Mouse (Mus musculus) 3T3-L1 (cell line): ENCODE data around the gene Duxf3.
"Not testable (repeated sequence)": the region's sequence is repeated elsewhere in the genome, so short reads cannot be mapped to it uniquely, and the experiment has no call there.

ENCODE experiments used
- DNase-seq: peaks from one replicate; pipeline ENCODE4 v3.0.0-alpha.2; 2015; ENCODE audit warnings: low read depth, low spot score

Duxf3 gene

DNA sequence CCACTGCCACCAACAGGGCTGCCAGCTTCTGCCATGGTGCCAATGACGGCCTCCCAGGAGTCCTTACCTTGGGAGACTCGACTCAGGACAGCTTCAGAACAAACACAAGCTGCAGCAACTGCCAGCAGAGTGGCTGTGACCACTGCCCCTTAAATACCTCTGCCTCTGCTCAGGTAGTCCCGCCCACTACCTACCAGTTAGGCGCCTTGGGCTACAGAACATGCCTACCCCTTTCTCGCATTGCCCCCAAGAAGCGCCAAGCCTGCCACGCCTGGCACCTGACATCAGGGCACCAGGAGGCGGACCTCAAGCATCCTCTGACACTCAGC, at the start of gene Duxf3:
TSS of gene Duxf3 (minus strand) at position 35 of the 329 bp plus-strand sequence.
- DNase-seq = not testable (repeated sequence)

DNA sequence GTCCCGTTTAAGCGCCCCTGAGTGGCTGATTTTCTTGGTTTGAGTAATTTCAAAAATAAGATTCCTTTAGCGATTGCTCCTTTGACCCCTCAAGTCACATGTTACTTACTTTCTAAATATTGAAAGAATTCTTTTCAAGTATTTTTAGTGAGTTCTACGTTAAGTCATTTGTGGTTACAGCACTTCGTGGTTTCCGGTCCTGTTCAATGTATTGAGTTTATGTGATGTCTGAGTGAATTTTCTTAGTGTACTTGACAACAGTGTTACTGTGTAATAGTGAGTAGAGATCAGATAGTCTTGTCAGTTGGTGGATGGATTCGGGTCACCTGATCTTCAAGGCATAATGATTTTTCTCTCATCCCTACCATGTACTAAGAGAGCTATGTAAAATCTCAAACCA, 49.8 kb upstream of the Duxf3 start:
- no peak for DNase-seq

DNA sequence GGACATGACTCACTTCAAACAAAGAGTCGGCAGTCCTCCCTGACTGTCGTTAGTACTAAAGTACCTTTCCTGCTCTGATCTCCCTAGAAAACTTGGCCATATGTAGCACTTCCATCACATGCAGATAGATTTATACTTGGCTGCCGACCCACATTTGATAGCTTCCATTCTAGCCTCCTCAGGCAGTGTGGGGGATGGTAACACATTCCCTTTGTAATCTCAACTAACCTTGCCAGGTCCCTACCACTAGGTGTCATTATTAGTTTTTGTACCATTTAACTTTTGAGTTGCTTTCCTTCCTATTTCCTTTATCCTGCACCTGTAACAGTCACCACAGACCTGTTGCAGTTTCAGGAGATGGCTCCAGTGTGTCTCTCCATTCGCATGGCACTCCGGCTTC, 26.0 kb upstream of the Duxf3 start:
- DNase-seq = peak; percentile 45

DNA sequence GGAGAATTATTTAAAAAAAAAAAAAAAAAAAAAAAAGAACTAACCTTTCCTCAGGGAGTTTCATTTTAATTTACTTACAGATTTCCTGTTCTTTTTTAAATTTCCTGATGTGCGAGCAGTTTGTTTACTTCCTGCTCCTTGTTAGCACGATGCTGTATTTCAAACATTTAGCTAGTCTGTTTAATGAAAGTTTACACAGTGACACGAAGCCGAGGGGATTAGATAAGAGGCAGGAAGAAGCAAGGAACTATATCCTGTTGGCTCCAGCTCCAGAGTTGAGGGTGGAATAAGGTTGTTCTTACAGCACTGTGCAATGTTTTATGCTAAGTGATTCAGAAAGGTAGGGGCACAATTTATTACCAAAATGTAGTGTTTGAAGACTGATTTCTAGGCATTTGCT, 23.5 kb upstream of the Duxf3 start:
- DNase-seq = peak; percentile 35

DNA sequence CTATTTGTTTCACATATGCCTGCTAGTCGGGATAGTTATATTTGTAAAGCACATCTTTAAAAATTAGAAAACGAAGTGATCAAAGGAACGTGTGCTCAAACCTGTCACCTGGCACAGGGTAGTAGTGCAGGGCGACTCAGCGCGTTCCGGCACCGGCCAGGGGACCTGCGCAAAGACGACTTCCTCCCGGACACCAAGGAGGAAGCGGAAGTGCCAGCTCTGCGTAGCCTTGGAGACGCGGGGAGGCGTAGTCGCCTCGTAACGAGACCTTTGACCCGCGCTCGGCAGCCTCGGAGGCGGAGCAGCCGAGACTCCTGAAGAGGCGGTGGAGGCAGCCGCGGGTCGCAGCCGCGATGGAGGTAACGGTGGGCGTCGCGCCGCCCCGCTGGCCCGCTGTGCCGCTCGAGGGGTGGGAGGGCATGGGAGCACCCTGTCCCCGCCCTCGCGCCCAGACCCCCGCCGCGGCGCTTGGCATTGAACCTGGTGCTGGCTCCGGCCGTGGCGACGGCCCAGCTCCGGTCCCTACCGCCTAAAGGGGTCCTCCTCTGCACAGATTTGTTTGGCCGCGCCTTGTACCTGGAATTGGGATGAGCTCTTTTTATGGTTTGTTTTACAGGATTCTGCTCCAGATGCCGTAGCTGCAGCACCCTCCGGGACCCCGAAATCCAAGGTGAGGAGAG, 22.9 kb upstream of the Duxf3 start, which contains the start of gene Gcc2:
TSS of gene Gcc2 (plus strand) at position 285 of the 680 bp plus-strand sequence.
- peak; percentile 92 for DNase-seq

DNA sequence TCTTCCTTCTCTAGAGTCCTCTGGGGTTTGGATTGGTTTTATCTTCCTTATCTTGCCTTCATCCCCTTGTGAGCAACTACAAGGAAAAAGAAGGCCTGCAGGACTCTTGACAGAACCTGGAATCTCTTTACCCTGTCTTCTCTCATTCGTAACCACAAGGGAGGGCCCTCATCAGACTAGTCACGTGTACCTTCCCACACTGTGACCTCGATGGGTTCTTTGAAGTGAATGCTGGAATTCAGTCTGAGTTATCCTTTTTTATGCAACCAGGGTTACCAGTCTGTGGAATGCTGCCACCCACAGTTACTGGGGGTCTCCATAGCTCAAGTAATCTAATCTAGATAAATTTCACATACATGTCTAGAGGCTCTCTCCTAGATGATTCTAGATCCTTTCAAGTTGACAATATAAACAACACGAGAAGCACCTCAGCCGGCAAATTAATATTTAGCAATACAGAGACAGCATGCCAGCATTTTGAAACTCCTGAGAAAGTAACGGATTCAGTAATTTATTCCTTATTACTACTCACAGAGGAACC, 22.2 kb upstream of the Duxf3 start:
- DNase-seq = peak; percentile 40

DNA sequence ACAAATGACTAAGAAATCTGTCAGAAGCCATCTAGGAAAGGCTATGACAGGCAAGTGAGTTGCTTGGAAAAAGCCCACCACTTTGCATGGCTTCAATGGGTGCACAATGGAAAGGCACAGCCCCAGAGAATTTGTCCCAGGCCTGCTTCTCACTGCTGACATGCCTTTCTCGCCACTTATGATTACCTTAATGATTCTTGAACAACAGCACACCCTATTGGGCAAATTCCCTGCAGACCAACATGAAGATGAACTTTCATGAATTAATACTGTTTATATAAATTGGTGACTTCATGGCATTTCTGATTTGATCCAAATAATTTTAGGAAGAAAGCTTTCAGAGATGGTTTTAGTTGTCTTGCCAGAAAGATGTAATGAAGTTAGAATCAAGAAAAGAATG, 17.1 kb upstream of the Duxf3 start:
- peak; percentile 49 for DNase-seq

DNA sequence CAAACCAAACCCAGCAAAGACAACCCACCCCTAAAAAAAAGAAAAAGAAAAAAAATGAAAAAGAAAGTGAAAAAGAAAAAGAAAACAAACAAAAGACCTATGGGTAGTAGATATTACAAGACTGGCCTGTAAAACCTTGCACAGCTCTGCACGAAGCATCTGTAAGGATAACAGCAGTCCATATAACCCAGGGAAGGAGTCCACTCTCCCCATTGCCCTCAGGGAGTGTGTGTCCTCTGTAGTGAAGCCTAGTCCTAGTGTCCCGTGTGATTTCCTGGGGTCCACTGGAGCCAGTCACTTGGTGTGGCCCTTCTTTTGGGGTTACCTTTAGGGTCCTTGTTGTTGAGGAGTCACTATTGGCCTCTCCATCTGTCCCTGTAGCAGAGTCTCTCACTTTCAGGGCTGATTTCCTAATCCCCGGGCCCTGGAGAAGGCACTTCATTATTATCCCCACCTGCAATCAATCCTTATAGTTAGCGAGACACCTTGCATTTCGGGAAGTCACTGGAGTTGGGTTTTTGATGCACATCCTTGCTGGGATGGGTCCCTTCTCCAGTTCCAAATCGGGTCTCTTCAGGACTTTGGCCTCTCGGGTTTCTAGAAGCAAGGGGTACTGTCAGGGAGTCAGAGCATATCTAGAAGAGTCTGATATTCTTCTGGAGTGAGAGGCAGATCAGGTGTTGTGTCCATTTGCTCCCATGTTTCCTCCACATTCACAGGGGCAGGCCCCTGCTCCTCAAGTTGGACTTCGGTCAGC, 6.7 kb upstream of the Duxf3 start:
- peak; percentile 43 for DNase-seq

DNA sequence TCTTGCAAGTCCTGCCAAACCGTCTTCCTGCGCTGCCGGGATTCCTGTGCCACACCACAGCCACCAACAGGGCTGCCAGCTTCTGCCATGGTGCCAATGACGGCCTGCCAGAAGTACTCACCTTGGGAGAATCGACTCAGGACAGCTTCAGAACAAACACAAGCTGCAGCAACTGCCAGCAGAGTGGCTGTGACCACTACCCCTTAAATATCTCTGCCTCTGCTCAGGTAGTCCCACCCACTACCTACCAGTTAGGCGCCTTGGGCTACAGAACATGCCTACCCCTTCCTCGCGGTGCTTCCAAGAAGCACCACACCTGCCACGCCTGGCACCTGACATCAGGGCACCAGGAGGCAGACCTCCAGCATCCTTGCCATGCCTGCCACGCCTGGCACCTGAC, 4.1 kb upstream of the Duxf3 start, which contains the start of gene Gm4981:
TSS of gene Gm4981 (minus strand) at position 89 of the 400 bp plus-strand sequence.
- DNase-seq = no peak

DNA sequence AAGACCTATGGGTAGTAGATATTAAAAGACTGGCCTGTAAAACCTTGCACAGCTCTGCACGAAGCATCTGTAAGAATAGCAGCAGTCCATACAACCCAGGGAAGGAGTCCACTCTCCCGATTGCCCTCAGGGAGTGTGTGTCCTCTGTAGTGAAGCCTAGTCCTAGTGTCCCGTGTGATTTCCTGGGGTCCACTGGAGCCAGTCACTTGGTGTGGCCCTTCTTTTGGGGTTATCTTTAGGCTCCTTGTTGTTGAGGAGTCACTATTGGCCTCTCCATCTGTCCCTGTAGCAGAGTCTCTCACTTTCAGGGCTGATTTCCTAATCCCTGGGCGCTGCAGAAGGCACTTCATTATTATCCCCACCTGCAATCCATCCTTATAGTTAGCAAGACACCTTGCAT, 2.5 kb upstream of the Duxf3 start:
- not testable (repeated sequence) for DNase-seq

DNA sequence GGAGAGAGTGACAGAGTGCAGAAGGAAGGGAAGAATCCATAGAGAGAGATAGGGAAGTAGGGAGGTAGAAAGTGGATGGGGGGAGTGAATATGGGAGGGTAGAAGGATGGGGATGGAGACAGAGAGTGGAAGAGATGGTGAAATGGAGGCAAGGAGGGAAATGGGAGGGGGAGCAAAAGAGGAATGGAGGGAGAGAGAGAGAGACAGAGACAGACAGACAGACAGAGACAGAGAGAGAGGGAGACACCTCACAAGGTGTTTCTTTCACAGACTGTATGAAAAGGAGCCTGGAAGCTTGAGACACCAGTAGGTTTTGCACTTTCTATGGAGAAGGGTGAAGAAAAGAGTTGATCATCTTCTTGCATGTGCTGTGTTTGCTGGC, 1.3 kb upstream of the Duxf3 start:
- DNase-seq = not testable (repeated sequence)

DNA sequence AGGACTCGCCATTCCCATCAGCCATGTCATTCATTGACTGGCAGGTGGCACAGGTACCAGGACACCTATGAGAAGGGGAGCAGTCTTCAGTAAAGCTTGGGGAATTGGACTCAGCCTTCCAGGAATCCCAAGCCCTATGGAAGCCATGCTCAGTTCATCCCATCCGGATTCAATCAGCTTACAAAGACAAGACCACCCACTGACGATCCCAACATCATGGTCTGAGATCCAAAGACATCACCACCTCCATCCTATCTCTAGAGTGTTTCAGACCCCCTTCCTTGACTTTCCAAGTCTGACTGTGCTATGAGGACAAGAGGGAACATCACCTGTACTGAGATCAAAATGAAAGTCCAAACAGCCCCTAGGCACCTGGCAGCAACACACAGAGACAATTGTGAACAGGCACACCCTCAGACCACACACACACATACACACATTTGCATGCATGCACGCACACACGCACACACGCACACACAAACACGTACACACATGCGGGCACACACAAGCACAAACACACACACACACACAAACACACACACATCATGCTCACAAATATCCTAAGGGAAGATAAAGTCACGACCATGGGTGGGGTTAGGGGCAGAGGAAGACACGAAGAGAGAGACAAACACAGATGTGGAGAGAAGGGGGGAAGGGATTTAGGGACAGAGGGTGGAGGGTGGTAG, 722 bp upstream of the Duxf3 start:
- not testable (repeated sequence) for DNase-seq

DNA sequence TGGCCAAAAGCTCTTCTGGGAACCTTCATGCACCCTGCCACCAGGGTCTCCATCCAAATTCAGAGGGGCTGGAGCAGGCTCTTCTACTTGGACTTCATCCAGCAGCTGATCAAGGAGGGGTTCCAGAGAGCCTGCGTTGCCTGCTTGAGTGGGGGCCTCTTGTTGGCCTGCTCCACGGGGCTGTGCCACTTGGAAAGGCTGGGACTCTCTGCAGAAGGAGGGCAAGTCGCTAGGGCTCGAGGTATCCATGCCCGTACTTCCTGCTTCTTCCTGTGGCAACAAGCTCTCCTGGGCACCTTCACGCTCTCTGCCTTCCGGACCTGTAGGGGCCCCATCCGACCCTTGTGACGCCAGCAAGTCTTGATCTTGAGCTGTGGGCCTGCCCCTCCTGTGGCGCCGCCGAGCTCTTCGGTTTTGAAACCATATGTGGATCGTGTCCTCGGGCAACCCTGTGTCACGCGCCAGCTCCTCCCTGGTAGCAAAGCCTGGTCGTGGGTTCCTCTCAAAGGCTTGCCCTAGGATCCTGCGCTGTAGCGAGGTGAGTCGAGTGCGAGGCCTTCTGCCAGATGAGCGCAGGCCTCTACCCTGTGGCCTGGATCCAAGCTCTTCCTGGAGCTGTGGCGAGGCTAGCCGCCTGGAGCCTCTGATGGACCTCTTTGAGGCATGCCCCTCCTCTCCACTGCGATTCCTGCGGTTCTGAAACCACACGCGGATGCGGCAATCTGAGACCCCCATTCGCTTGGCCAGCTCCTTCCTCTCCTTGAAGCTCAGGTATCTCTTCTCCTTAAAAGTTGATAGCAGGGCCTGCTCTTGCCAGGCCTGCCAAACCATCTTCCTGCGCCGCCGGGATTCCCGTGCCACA, 465 bp downstream of the Duxf3 start:
- DNase-seq = peak; percentile 43

DNA sequence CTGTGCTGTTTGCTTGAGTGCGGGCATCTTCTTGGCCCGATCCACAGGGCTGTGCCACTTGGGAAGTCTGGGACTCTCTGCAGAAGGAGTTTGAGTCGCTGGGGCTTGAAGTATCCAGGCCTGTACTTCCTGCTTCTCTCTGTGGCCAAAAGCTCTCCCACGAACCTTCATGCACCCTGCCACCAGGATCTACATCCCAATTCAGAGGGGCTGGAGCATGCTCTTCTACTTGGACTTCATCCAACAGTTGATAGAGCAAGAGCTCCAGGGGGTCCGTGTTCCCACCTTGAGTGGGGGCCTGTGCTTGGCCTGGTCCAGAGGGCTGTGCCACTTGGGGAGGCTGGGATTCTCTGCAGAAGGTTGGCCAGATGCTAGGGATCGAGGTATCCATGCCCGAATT, 1.4 kb downstream of the Duxf3 start:
- not testable (repeated sequence) for DNase-seq

DNA sequence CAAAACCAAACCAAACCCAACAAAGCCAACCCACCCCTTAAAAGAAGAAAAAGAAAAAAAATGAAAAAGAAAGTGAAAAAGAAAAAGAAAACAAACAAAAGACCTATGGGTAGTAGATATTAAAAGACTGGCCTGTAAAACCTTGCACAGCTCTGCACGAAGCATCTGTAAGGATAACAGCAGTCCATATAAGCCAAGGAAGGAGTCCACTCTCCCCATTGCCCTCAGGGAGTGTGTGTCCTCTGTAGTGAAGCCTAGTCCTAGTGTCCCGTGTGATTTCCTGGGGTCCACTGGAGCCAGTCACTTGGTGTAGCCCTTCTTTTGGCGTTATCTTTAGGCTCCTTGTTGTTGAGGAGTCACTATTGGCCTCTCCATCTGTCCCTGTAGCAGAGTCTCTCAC, 2.5 kb downstream of the Duxf3 start:
- DNase-seq = not testable (repeated sequence)

DNA sequence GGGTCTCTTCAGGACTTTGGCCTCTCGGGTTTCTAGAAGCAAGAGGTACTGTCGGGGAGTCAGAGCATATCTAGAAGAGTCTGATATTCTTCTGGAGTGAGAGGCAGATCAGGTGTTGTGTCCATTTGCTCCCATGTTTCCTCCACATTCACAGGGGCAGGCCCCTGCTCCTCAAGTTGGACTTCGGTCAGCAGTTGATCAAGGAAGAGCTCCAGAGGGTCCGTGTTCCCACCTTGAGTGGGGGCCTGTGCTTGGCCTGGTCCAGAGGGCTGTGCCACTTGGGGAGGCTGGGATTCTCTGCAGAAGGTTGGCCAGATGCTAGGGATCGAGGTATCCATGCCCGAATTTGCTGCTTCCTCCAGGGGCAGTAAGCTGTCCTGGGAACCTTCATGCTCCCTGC, 4.7 kb downstream of the Duxf3 start:
- DNase-seq = not testable (repeated sequence)

DNA sequence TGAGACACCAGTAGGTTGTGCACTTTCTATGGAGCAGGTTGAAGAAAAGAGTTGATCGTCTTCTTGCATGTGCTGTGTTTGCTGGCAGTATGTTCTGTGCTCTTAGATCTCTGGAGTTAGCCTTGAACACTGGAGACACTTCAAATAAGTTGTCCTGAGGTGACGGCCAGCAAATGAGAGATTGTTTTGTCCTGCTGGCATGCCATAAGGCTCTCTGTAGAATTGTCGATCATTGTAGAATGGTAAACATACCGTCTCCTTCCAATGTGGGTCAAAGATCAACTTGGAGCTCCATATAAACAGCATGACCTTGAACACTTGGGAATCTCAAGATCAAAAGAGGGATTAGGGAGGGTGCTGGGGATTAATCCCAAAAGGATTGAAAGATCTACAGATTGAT, 6.1 kb downstream of the Duxf3 start:
- DNase-seq = peak; percentile 42

DNA sequence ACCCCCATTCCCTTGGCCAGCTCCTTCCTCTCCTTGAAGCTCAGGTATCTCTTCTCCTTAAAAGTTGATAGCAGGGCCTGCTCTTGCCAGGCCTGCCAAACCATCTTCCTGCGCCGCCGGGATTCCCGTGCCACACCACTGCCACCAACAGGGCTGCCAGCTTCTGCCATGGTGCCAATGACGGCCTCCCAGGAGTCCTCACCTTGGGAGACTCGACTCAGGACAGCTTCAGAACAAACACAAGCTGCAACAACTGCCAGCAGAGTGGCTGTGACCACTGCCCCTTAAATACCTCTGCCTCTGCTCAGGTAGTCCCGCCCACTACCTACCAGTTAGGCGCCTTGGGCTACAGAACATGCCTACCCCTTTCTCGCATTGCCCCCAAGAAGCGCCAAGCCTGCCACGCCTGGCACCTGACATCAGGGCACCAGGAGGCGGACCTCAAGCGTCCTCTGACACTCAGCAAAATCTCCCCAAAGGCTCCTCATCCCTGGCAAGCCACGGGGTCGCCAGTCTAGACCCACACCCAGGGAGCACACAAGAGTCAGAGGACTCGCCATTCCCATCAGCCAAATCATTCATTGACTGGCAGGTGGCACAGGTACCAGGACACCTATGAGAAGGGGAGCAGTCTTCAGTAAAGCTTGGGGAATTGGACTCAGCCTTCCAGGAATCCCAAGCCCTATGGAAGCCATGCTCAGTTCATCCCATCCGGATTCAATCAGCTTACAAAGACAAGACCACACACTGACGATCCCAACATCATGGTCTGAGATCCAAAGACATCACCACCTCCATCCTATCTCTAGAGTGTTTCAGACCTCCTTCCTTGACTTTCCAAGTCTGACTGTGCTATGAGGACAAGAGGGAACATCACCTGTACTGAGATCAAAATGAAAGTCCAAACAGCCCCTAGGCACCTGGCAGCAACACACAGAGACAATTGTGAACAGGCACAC, 7.4 kb downstream of the Duxf3 start, which contains the start of gene AW822073:
TSS of gene AW822073 (minus strand) at position 104 of the 959 bp plus-strand sequence.
- peak; percentile 30 for DNase-seq

DNA sequence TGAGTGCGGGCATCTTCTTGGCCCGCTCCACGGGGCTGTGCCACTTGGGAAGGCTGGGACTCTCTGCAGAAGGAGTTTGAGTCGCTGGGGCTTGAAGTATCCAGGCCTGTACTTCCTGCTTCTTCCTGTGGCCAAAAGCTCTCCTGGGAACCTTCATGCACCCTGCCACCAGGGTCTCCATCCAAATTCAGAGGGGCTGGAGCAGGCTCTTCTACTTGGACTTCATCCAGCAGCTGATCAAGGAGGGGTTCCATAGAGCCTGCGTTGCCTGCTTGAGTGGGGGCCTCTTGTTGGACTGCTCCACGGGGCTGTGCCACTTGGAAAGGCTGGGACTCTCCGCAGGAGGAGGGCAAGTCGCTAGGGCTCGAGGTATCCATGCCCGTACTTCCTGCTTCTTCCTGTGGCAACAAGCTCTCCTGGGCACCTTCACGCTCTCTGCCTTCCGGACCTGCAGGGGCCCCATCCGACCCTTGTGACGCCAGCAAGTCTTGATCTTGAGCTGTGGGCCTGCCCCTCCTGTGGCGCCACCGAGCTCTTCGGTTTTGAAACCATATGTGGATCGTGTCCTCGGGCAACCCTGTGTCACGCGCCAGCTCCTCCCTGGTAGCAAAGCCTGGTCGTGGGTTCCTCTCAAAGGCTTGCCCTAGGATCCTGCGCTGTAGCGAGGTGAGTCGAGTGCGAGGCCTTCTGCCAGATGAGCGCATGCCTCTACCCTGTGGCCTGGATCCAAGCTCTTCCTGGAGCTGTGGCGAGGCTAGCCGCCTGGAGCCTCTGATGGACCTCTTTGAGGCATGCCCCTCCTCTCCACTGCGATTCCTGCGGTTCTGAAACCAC, 8.3 kb downstream of the Duxf3 start:
- DNase-seq = peak; percentile 12
